Comparison of ENCODE assay signal across 22 mouse cellular contexts in genomic region chr4:154693348-154694015, GRCm38 (mm10). TPM values are rescaled to one million over a fixed set of nuclear protein-coding genes. Genes with fewer than 3 reads are reported as not detected.
DNase-seq lines count a peak whose midpoint lies in the region; ATAC-seq and TF ChIP-seq lines count a peak whose summit lies in the region.
"Had no signal": no experiment of that assay in that cellular context is flagged by ENCODE, and none has a peak within 500 bp of the region (broad histone marks: within the 10 kb centered on the region; RNA-seq: fewer than 3 reads in every experiment).

No protein-coding gene starts in this region.

- WGBS in forebrain, embryonic 10.5 days = 55% methylated on average over 20 of the region's 20 CpGs
- WGBS in forebrain, postnatal 0 days = 30% methylated on average over 20 of the region's 20 CpGs
- WGBS in stomach, embryonic 14.5 days = 77% methylated on average over 20 of the region's 20 CpGs
- WGBS in stomach, postnatal 0 days = 83% methylated on average over 20 of the region's 20 CpGs
- WGBS in limb, embryonic 11.5 days = 17% methylated on average over 20 of the region's 20 CpGs

- H3K27ac ChIP-seq in forebrain, embryonic 10.5 days = peak overlapping the region; percentile 69
- H3K27ac ChIP-seq in forebrain, postnatal 0 days (ENCODE audit: low read depth, low read length) = no peak overlapping the region
- no peak overlapping the region for H3K27ac ChIP-seq in stomach, embryonic 14.5 days (ENCODE audit: low read length)
- H3K27ac ChIP-seq in stomach, postnatal 0 days (replicated peaks) = no peak overlapping the region
- H3K27ac ChIP-seq in limb, embryonic 11.5 days (replicated peaks; ENCODE audit: low read depth, low read length) = peak overlapping the region; percentile 94
- H3K27ac ChIP-seq: macrophage had no signal

- no peak for TF ChIP-seq EP300 in stomach, postnatal 0 days (optimal IDR thresholded peaks at IDR 0.05)

- TF ChIP-seq CTCF in forebrain, postnatal 0 days (IDR thresholded peaks at IDR 0.05; ENCODE audit: low read depth) = no peak
- TF ChIP-seq CTCF in stomach, postnatal 0 days (IDR thresholded peaks at IDR 0.05; ENCODE audit: low read depth) = no peak

- no peak overlapping the region for H3K4me3 ChIP-seq in forebrain, embryonic 10.5 days
- H3K4me3 ChIP-seq in forebrain, postnatal 0 days (ENCODE audit: low read depth, low read length) = no peak overlapping the region
- no peak overlapping the region for H3K4me3 ChIP-seq in stomach, embryonic 14.5 days (ENCODE audit: low read depth, low read length)
- no peak overlapping the region for H3K4me3 ChIP-seq in stomach, postnatal 0 days (ENCODE audit: low read depth, low read length)
- no peak overlapping the region for H3K4me3 ChIP-seq in limb, embryonic 11.5 days (ENCODE audit: low read depth, low read length)
- H3K4me3 ChIP-seq: erythroblast, embryonic 14.5 days had no signal

- no peaks in the 10 kb centered on the region for H3K9me3 ChIP-seq in forebrain, embryonic 10.5 days
- no peaks in the 10 kb centered on the region for H3K9me3 ChIP-seq in forebrain, postnatal 0 days (ENCODE audit: low read length)
- no peaks in the 10 kb centered on the region for H3K9me3 ChIP-seq in stomach, embryonic 14.5 days (ENCODE audit: control insufficient read depth, low read depth, low read length)
- H3K9me3 ChIP-seq in stomach, postnatal 0 days (ENCODE audit: control insufficient read depth, low read length) = no peaks in the 10 kb centered on the region
- H3K9me3 ChIP-seq in limb, embryonic 11.5 days (ENCODE audit: control insufficient read depth, low read length) = no peaks in the 10 kb centered on the region

- H3K27me3 ChIP-seq in forebrain, embryonic 10.5 days (ENCODE audit: poor library complexity, severe bottlenecking) = peaks cover 8% of the 10 kb centered on the region; the same call in 1 of the 2 replicates
- no peaks in the 10 kb centered on the region for H3K27me3 ChIP-seq in forebrain, postnatal 0 days (ENCODE audit: insufficient read depth, low read length)
- no peaks in the 10 kb centered on the region for H3K27me3 ChIP-seq in stomach, embryonic 14.5 days (ENCODE audit: control insufficient read depth, insufficient read depth, low read length)
- no peaks in the 10 kb centered on the region for H3K27me3 ChIP-seq in stomach, postnatal 0 days (ENCODE audit: control insufficient read depth, insufficient read depth, low read length)
- no peaks in the 10 kb centered on the region for H3K27me3 ChIP-seq in limb, embryonic 11.5 days (ENCODE audit: control insufficient read depth, insufficient read depth, low read length)

- ATAC-seq in forebrain, postnatal 0 days = no peak
- 0 out of 2 replicates have a peak, but pooled peaks have one; percentile 23 for ATAC-seq in stomach, embryonic 14.5 days (ENCODE audit: insufficient number of reproducible peaks, insufficient read depth, low FRiP score, low read depth)
- no peak for ATAC-seq in stomach, postnatal 0 days (ENCODE audit: low FRiP score, low TSS enrichment)
- peak; percentile 80 for ATAC-seq in limb, embryonic 11.5 days (ENCODE audit: insufficient number of reproducible peaks, low FRiP score, low TSS enrichment, low read depth)

- H3K4me1 ChIP-seq in forebrain, embryonic 10.5 days = peaks cover 38% of the 10 kb centered on the region
- no peaks in the 10 kb centered on the region for H3K4me1 ChIP-seq in forebrain, postnatal 0 days (ENCODE audit: insufficient read depth)
- H3K4me1 ChIP-seq in stomach, embryonic 14.5 days (ENCODE audit: control insufficient read depth, insufficient read depth, low read length) = no peaks in the 10 kb centered on the region
- H3K4me1 ChIP-seq in stomach, postnatal 0 days (replicated peaks; ENCODE audit: control insufficient read depth, insufficient read depth) = no peaks in the 10 kb centered on the region
- H3K4me1 ChIP-seq in limb, embryonic 11.5 days (ENCODE audit: control insufficient read depth, insufficient read depth, low read length) = peaks cover 39% of the 10 kb centered on the region

- DNase-seq in forebrain, embryonic 10.5 days (ENCODE audit: extremely low spot score, low spot score) = peak; percentile 66
- no peak for DNase-seq in forebrain, postnatal 0 days
- DNase-seq in stomach, postnatal 0 days (ENCODE audit: low spot score) = no peak
- peak; percentile 91 for DNase-seq in limb, embryonic 11.5 days (ENCODE audit: low spot score)
- no peak for DNase-seq in right cerebral cortex, postnatal 4 days
- DNase-seq in kidney, adult 9 months = no peak
- DNase-seq in ovary, postnatal 36 days (ENCODE audit: low spot score) = no peak
- DNase-seq: cerebellum, postnatal 10 days; heart, postnatal 14 days; kidney, postnatal 25 days; left cerebral cortex, postnatal 4 days; lung, adult 18-20 months; right cerebral cortex, postnatal 25 days; thymus, postnatal 14 days had no signal

- no peak overlapping the region for H3K9ac ChIP-seq in forebrain, postnatal 0 days
- no peak overlapping the region for H3K9ac ChIP-seq in stomach, embryonic 14.5 days (replicated peaks; ENCODE audit: low read depth, low read length)
- no peak overlapping the region for H3K9ac ChIP-seq in stomach, postnatal 0 days (ENCODE audit: low read length)
- peak overlapping the region; percentile 18 for H3K9ac ChIP-seq in limb, embryonic 11.5 days (ENCODE audit: low read length)

- no peaks in the 10 kb centered on the region for H3K36me3 ChIP-seq in forebrain, embryonic 10.5 days (replicated peaks)
- no peaks in the 10 kb centered on the region for H3K36me3 ChIP-seq in forebrain, postnatal 0 days (ENCODE audit: insufficient read depth)
- no peaks in the 10 kb centered on the region for H3K36me3 ChIP-seq in stomach, embryonic 14.5 days (ENCODE audit: control insufficient read depth, insufficient read depth, low read length)
- H3K36me3 ChIP-seq in stomach, postnatal 0 days (ENCODE audit: control insufficient read depth, insufficient read depth, low read length) = no peaks in the 10 kb centered on the region
- H3K36me3 ChIP-seq in limb, embryonic 11.5 days (ENCODE audit: control insufficient read depth, insufficient read depth, low read length) = no peaks in the 10 kb centered on the region

- H3K4me2 ChIP-seq in forebrain, postnatal 0 days (ENCODE audit: low read depth) = no peak overlapping the region
- H3K4me2 ChIP-seq in stomach, embryonic 14.5 days (replicated peaks; ENCODE audit: low read depth, low read length) = no peak overlapping the region
- no peak overlapping the region for H3K4me2 ChIP-seq in stomach, postnatal 0 days (replicated peaks; ENCODE audit: low read depth)
- no peak overlapping the region for H3K4me2 ChIP-seq in limb, embryonic 11.5 days (ENCODE audit: low read depth, severe bottlenecking)

RNA-seq across cellular contexts. Expression of gene Actrt2, which starts 25.8 kb away (rescaled TPM):
- polyA plus RNA-seq in forebrain, embryonic 10.5 days (2016; fragmentation: Nextera tagmentation; extraction: Ambion mirVana) = not detected in 2 replicates
- not detected in 2 replicates for total RNA-seq in forebrain, postnatal 0 days (2014; rRNA removed)
- not detected in 2 replicates for polyA plus RNA-seq in forebrain, postnatal 0 days (2015; fragmentation: Nextera tagmentation; extraction: Ambion mirVana)
- polyA plus RNA-seq in stomach, embryonic 14.5 days (2014; fragmentation: Nextera tagmentation; extraction: Ambion mirVana) = not detected in 2 replicates
- not detected in 2 replicates for polyA plus RNA-seq in stomach, postnatal 0 days (2015; fragmentation: Nextera tagmentation; extraction: Ambion mirVana)
- polyA plus RNA-seq in limb, embryonic 11.5 days (2014; fragmentation: Nextera tagmentation; extraction: Ambion mirVana) = not detected in 2 replicates
- total RNA-seq: adrenal gland, adult 18-20 months; gastrocnemius, adult 8-10 months; heart, adult 8-10 months; heart, postnatal 14 days; layer of hippocampus, postnatal 25 days; left cerebral cortex, postnatal 4 days had no signal
- polyA plus RNA-seq: erythroblast, embryonic 14.5 days; intestine, embryonic 14.5 days; macrophage had no signal

RNA-seq across cellular contexts. Expression of gene Prdm16, which starts 56.8 kb away (rescaled TPM):
- 40.1 and 43.1 TPM in 2 replicates for polyA plus RNA-seq in forebrain, embryonic 10.5 days (2016; fragmentation: Nextera tagmentation; extraction: Ambion mirVana)
- total RNA-seq in forebrain, postnatal 0 days (2014; rRNA removed) = 9.8 and 10.7 TPM in 2 replicates
- 7.8 and 16.3 TPM in 2 replicates for polyA plus RNA-seq in forebrain, postnatal 0 days (2015; fragmentation: Nextera tagmentation; extraction: Ambion mirVana)
- polyA plus RNA-seq in stomach, embryonic 14.5 days (2014; fragmentation: Nextera tagmentation; extraction: Ambion mirVana) = 18.4 and 21.8 TPM in 2 replicates
- polyA plus RNA-seq in stomach, postnatal 0 days (2015; fragmentation: Nextera tagmentation; extraction: Ambion mirVana) = 15.6 and 18.5 TPM in 2 replicates
- polyA plus RNA-seq in limb, embryonic 11.5 days (2014; fragmentation: Nextera tagmentation; extraction: Ambion mirVana) = 78.2 and 87.1 TPM in 2 replicates

Comparison
In these comparisons a context has a peak if more than half of its experiments do, and no peak if none do; other contexts are left out.
1. DNase-seq: peak in forebrain, embryonic 10.5 days (single experiment) and limb, embryonic 11.5 days (single experiment); none in forebrain, postnatal 0 days (single experiment), stomach, postnatal 0 days (single experiment), right cerebral cortex, postnatal 4 days (single experiment), kidney, adult 9 months (single experiment) and ovary, postnatal 36 days (single experiment).
2. H3K27ac ChIP-seq: peak in forebrain, embryonic 10.5 days (single experiment) and limb, embryonic 11.5 days (single experiment); none in forebrain, postnatal 0 days (single experiment), stomach, embryonic 14.5 days (single experiment) and stomach, postnatal 0 days (single experiment).
3. ATAC-seq: peak in stomach, embryonic 14.5 days (single experiment) and limb, embryonic 11.5 days (single experiment); none in forebrain, postnatal 0 days (single experiment) and stomach, postnatal 0 days (single experiment).